Mouse (Mus musculus) ES-E14 (cell line): ENCODE results near the gene 2810004N23Rik.

Source experiments
- CHD2 ChIP-seq: IDR thresholded peaks from 2 replicates; pipeline ENCODE4 v1.6.1; 2014; ENCODE audit warnings: mild to moderate bottlenecking, low read depth, low read length, inconsistent platforms
- HCFC1 ChIP-seq: IDR thresholded peaks from 2 replicates; pipeline ENCODE4 v1.6.1; 2012; ENCODE audit warnings: low read length, inconsistent platforms, borderline replicate concordance; ENCODE audit not compliant: insufficient read depth
- MAFK ChIP-seq: IDR thresholded peaks from 2 replicates; pipeline ENCODE4 v1.6.1; 2014; ENCODE audit warnings: mild to moderate bottlenecking, low read depth, low read length, inconsistent platforms; ENCODE audit not compliant: insufficient read depth
- ZC3H11A ChIP-seq: IDR thresholded peaks from 2 replicates; pipeline ENCODE4 v1.6.1; 2012; ENCODE audit warnings: low read depth, mild to moderate bottlenecking, inconsistent platforms, low read length, borderline replicate concordance
- ZNF384 ChIP-seq: IDR thresholded peaks from 2 replicates; pipeline ENCODE4 v1.6.1; 2012; ENCODE audit warnings: low read depth, low read length, inconsistent platforms

- TF ChIP-seq MAFK (no peak), CHD2 (no peak), ZNF384 (no peak), ZC3H11A (no peak), HCFC1 (no peak)
These were observed 17.3 kb downstream of the 2810004N23Rik start for GRCm38 (mm10) chr8:124845573-124845972.
